Mouse (Mus musculus): ENCODE data around the gene Olfr283.
"Not testable (repeated sequence)": the region's sequence is repeated elsewhere in the genome, so short reads cannot be mapped to it uniquely, and the experiment has no call there.

GRCm38 (mm10) chr15:98416802-98417201, 36.1 kb upstream of the Olfr283 start:
- TF ChIP-seq POLR2A (IDR thresholded peaks at IDR 0.05; ENCODE audit: low read depth, low read length); CTCF (IDR thresholded peaks at IDR 0.05; ENCODE audit: borderline replicate concordance, insufficient read depth, low read length): not testable (repeated sequence)

Measured in embryonic fibroblast, embryonic 13.5 days (primary cell).